Mouse (Mus musculus) lung, postnatal 36 days (tissue): ENCODE data around the gene Cep78.

Experiments
- DNase-seq: peaks from one replicate; pipeline ENCODE4 v3.0.0; 2022; ENCODE audit warnings: mixed read lengths

Gene Cep78

GRCm38 (mm10) chr19:15984449-15985171, at the start of gene Cep78:
Gene Cep78 (minus strand): TSS chr19:15984989.
- peak; percentile 91 for DNase-seq

GRCm38 (mm10) chr19:16031276-16031675, 46.5 kb upstream of the Cep78 start:
- no peak for DNase-seq

- peak; percentile 86 for DNase-seq
Observed at GRCm38 (mm10) chr19:16029253-16029771, 44.5 kb upstream of the Cep78 start.

- peak; percentile 35 for DNase-seq
Observed at GRCm38 (mm10) chr19:16028746-16029252, 44.0 kb upstream of the Cep78 start.

- peak; percentile 33 for DNase-seq
Observed at GRCm38 (mm10) chr19:16027876-16028670, 43.3 kb upstream of the Cep78 start.

GRCm38 (mm10) chr19:16026276-16026675, 41.5 kb upstream of the Cep78 start:
- DNase-seq, result no peak

- no peak for DNase-seq
Observed at GRCm38 (mm10) chr19:16022178-16022577, 37.4 kb upstream of the Cep78 start.

GRCm38 (mm10) chr19:16016171-16016570, 31.4 kb upstream of the Cep78 start:
- DNase-seq, result peak; percentile 7

- peak; percentile 51 for DNase-seq
Observed at GRCm38 (mm10) chr19:16015191-16015968, 30.6 kb upstream of the Cep78 start.

GRCm38 (mm10) chr19:16009746-16010337, 25.1 kb upstream of the Cep78 start:
- DNase-seq, result no peak

GRCm38 (mm10) chr19:16009111-16009510, 24.3 kb upstream of the Cep78 start:
- DNase-seq, result no peak

GRCm38 (mm10) chr19:16007131-16007530, 22.3 kb upstream of the Cep78 start:
- no peak for DNase-seq

GRCm38 (mm10) chr19:15998157-15998556, 13.4 kb upstream of the Cep78 start:
- peak; percentile 79 for DNase-seq

GRCm38 (mm10) chr19:15996901-15997564, 12.2 kb upstream of the Cep78 start:
- DNase-seq, result peak; percentile 22

- DNase-seq, result no peak
Observed at GRCm38 (mm10) chr19:15990102-15990501, 5.3 kb upstream of the Cep78 start.

- DNase-seq, result no peak
Observed at GRCm38 (mm10) chr19:15985172-15985713, 454 bp upstream of the Cep78 start.

GRCm38 (mm10) chr19:15983739-15984344, 947 bp downstream of the Cep78 start:
- no peak for DNase-seq

GRCm38 (mm10) chr19:15982926-15983738, 1.7 kb downstream of the Cep78 start:
- no peak for DNase-seq

- peak; percentile 85 for DNase-seq
Observed at GRCm38 (mm10) chr19:15981861-15982260, 2.9 kb downstream of the Cep78 start.

GRCm38 (mm10) chr19:15973365-15973764, 11.4 kb downstream of the Cep78 start:
- no peak for DNase-seq
